Mouse (Mus musculus) T-helper 1 cell (primary cell): Measurements from ENCODE around the gene Abhd4.

Experiments
- in situ Hi-C: fragments of 300-600 bp; cut with MboI, MseI; formaldehyde crosslinking; loops from one replicate; pipeline ENCODE4 v1.15.1; 2025; ENCODE audit warnings: high pct_unique_total_duplicates

Abhd4 gene

DNA sequence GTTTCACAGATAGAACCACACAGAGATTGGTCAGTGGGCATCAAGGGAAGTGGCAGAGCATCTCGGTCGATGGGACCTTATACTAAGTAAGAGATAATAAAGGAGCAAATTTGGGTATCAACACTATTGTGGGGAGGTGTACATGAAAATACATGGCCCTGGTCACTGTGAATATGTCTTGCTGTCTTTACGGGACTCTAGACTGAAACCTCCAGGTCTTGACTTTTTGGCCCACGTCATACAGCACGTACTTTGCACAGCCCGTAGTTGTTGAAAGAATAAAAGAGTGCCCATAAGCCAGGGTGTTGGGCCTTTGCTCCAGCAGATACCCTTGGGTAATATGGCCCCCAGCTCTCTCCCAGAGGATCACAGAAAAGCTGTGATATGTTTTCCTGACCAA, 32.3 kb upstream of the Abhd4 start:
- in situ Hi-C loops, result loop anchor here (25.0 kb wide), 1 partner anchor 1234 kb away; no protein-coding TSS in a partner anchor

DNA sequence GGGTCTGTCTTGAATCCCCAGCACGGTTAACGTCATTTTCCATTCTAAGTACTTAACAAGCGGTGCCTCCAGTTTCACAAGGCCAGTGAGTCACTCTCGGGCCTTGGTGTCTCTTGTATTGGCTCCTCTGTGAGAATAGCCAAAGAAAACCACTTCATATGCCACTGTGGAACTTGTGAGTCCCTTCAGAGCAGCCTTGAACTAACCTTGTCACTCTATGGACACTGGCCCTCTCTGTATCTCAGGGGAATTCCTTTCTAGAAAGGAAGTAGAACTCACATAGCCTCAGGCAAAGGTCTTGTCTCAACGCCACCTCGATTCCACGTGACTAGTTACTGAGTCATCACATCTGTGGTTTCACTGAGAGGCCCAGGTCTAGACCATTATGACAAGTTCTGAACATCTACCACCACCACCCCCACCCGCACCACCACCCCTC, 31.7 kb upstream of the Abhd4 start:
- in situ Hi-C loops, result loop anchor here (25.0 kb wide), 1 partner anchor 1235 kb away; no protein-coding TSS in a partner anchor

DNA sequence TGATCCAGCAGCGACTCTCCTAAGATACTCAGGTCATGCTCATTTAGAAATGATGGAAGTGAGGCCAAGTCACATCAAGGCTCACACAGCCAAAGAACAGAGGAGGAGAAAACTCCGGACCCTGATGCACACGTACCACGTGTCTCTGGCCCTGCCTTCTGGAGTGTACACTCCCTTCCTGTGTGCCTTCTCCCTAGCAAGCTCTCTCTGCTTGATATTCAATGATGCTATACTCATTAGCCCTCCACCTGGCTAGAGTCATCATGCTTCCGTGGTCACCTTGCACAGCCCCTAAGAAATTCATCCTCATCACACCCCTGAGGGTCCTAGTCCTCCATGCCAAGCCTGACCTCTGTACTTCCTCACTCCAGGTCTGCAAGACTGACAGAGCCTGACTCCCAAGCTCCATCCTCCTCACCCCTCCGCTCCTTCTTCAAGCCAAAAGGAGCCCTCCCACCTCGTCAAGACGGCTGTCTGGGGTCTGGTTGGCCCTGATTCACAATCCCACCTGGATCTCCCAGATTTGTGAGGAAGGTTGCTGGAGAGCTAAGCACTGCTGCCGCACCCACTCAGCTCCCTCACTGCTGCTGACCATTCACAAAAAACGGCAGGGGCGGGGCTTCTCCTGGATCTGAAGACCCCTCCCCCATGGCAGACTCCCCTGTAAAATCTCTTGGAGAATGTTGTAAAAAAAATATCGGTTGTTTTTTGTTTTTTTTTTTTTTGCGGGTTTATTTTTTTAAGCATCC, 30.5 kb upstream of the Abhd4 start:
- in situ Hi-C loops, result loop anchor here (25.0 kb wide), 1 partner anchor 1236 kb away; no protein-coding TSS in a partner anchor

DNA sequence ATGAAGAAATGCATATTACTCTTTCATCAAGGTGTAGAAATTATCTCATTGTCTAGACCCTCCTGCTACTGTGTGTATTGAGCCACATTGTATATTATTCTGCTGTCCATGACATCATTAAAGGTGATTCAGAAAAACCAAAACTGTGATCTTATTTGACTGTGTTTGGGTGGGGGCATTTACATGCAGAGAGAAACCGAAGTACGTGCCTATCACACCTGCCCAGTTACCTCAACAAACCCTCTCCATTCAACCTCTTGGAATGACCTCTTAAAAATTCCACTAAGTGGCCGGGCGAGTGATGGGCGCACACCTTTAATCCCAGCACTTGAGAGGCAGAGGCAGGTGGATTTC, 29.9 kb upstream of the Abhd4 start:
- in situ Hi-C loops, result loop anchor here (25.0 kb wide), 1 partner anchor 1237 kb away; no protein-coding TSS in a partner anchor

DNA sequence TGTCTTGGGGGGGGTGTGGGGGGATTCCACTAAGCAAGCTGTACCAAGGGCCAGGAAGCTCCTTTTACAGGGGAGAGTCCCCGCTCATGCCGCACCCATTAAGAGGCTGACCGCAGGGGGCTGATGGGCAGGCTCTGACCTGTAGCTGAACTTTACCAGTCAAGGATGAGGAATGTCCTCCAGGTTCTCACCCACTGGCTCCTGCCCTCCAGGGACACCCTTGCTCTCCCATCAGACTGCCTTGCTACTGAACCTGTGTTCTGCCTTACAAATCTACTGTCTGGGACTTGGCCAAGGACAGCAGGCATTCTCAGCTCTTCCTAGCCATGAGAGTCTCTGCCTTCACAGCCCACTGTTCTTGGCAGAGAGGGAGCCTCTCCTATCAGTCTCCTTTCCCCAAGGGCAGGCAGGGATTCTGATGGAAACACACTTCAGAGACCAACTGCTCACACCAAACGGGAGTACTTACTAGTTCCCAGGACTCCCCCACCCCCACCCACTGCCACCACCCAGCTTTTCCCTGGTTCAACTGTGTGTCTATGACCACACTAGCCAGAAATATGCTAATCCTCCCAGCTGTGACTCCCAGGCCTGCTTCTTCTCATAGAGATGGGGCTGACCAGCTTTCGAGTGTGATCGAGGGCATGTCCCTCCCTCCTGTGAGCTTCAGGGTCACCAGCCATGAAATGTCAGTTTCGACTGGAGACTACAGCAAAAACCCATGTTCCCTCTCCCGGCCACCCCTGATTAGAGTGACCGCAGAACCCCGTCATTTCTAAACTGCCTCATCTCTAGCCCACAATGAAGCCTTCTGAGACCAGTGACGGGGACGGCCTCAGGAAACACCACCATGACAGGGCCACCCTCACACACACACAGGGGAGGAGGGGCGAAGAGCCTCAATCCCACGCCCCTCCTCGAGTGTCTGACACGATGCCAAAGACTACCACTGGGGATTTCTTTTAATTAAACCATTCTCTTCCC, 29.2 kb upstream of the Abhd4 start:
- in situ Hi-C loops, result loop anchor here (25.0 kb wide), 2 partner anchors 238 to 1237 kb away; partner anchors contain the start of gene Lrp10

DNA sequence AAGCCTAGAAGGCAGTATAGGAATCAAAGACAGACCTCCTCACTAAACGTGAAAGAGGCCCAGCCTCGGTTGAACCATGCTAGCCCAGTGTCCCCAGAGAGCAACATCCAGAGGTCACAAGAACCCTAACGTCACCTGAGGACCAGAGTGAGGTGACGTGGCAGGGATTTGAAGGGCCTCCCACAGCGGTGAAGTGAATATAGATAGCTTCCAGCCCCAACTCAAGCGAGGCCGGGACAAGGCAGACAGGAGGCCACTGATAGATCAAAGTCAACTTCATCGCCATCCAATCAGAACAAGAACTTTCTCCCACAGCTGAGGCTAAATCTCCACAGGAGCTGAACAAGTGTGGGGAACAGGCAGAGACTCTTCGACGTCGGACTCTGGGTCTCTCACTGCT, 28.3 kb upstream of the Abhd4 start:
- in situ Hi-C loops, result loop anchor here (25.0 kb wide), 1 partner anchor 237 kb away; the partner anchor contains the start of gene Lrp10

DNA sequence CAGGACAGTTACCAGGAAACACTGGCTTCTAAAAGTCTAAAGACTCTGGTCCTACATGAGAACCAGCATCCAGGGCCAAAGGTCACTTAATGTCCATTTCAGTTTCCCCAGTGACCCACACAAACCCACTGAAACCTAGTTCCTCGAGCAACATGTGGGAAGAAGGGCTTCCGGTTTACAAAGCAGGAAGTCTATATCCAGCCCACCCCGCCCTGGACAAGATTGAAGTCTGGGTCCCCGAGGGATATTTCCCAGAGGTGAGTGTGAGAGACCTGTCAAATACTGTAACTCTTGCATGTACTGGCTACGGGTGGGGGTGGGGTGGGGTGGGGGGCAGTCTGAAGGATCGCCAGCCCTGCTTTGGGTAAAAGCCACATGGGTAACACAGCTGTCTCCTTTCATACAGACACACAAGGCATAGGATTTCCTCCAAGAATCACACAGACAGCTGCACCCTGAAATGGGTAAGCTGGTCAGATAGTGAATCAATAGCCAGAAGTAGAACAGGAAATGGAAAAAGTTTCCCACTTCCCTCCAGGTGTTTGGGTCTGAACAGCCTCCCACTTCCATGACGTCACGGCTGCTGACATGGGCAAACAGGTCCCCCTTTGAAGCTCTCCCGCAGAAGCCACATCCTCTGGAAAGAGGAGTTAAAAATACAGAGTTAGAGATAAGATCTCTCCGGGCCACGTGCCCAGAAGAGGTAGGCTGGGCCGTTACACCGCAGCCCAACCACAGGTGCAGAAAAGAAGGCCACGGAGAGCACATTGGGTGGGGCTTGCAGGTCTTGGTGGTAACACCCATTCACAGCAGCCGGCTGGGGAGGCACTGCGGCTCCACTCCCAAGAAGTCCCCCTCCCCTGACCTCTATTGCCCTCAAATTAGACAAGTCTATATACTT, 26.8 kb upstream of the Abhd4 start:
- in situ Hi-C loops, result loop anchor here (25.0 kb wide), 1 partner anchor 235 kb away; the partner anchor contains the start of gene Lrp10

DNA sequence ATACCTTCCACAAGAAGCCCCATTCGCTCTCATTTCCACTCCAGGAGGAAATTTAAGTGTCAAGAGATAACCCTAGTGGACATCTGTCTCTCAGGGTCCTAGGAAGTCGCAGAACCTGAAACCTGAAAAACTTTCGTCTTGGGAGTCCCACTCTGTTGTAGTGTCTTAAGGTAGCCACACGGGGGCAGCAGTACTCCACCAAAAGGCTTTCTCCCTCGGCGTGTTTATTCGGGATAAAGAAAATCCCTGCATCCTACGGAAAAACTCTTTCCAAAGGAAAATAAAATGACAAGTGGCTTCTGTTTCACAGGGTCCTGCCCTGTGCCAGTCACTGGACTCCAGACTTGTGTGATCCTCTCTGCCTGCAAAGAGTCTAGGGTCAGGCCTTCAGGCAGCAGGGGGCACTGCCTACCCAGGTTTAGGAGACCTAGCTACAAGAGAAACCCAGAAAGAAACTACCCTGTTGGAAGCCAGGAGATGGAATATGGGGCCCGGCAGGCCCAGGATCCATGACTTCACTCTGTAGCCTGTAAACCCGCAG, 26.0 kb upstream of the Abhd4 start:
- in situ Hi-C loops, result loop anchor here (25.0 kb wide), 1 partner anchor 234 kb away; the partner anchor contains the start of gene Lrp10

DNA sequence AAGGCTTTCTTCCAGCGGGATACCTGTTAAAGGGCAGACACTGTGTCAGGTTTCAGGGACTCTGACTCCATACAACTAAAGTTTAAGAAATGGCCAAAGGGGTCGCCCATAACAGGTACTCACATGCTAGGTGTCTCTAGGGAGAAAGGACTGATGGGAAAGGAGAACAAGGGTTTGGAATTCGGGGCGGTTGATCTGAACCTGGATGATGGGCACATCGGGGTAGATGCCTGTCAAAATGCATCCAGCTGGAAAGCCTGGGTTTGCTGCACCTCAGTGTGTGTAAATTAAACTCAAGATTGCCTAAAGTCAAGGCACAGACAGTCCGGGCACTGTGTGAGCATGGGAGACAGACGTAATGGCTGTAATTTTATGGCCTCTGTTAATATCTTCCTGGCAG, 25.5 kb upstream of the Abhd4 start:
- in situ Hi-C loops, result loop anchor here (25.0 kb wide), 1 partner anchor 234 kb away; the partner anchor contains the start of gene Lrp10

DNA sequence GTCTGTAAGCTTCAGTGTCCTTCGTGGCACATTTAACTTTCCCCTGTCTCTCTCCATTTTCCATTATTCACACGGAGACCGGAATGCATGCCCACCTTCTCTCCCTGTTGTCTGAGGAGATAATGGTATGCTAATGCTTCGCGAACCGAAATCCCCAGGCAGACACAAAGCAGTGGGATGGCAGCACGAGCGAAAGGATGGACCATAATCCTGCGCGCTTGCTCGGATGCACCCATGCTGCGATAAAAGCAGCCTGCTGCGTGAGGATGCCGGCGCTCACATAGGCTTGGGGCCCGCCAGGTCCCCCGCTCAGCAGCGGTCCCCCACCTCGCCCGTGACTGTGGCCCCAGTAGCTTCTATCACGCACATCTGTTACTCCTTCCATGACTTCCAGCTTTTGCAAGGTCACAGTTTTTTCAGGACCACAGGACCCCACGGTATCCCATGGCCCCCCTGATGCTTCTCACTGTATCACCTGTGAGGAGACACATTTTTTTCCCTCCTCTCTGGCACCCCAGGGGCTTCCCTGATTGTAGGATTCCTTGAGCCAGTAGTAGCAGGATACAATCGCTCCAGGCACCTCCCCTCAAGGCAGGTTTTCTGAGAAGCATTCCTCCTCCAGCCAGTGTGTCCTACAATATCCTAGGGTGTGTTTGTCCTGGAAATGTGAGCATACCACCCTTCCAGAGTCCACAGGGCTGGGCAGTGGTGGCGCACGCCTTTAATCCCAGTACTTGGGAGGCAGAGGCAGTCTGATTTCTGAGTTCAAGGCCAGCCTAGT, 24.9 kb upstream of the Abhd4 start:
- in situ Hi-C loops, result loop anchor here (25.0 kb wide), 1 partner anchor 233 kb away; the partner anchor contains the start of gene Lrp10

DNA sequence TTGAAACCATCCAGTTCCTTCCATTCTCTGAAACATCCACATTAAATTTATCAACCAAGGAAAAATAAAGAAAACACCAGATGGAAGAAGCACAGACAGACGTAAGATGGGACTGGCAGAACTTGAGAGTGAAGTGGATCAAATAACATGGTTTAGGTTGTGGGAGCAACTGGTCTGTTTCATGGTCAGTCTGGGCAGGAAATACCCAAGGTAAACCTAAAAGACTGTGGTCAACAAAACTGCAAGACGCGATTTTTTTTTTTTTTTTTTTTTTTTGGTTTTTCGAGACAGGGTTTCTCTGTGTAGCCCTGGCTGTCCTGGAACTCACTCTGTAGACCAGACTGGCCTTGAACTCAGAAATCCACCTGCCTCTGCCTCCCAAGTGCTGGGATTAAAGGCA, 24.1 kb upstream of the Abhd4 start:
- in situ Hi-C loops, result loop anchor here (25.0 kb wide), 1 partner anchor 232 kb away; the partner anchor contains the start of gene Lrp10

DNA sequence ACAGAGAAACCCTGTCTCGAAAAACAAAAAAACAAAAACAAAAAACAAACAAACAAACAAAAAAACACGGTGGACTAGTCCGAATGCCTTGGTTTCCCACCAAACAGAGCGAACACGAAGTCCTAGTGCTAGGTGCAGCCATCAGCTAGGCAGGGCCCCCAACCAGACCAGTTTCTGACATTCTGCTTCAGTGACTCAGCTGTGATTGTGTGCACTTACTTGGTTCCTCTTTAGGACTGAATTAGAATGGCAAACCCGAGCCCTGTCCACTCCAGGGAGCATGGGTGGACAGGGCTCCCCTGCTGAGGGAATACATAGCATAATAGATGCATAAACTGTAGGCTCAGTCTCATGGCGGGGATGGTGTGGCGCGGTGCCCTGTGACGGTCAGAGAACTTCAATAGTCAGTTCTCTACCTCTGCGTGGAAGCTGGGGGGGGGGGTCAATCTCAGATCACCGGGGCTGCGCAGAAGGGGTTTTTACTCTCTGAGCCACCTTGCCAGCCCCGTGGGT, 23.3 kb upstream of the Abhd4 start:
- in situ Hi-C loops, result loop anchor here (25.0 kb wide), 1 partner anchor 232 kb away; the partner anchor contains the start of gene Lrp10

DNA sequence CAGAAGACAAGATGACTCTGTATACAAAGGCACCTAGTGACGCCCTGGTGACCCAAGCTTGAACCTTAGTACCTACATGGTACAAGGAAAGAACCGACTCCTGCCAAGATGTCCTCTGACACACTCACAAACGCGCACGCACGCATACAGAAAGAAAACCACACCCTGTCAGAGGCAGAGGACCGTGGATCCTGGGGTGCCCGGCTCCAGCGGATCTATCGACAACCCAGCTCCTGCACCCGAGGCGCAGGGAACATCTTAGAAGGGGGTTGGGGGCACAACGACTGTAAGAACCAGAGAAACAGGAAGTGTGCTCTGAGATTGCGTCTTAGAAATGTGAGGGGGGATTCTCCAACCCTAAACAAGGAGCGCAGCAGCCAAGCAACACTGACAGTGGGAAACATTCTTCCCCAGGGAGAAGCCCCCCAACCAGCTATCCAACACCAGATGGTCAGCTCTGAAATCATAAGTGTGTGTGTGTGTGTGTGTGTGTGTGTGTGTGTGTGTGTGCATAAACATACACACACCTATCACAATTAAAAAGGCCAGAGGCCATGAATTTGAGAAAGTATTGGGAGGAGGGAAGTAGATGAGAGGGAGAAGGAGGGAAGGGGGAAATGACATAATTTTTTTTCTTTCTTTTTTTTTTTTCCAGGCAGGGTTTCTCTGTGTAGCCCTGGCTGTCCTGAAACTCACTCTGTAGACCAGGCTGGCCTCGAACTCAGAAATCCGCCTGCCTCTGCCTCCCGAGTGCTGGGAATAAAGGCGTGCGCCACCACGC, 22.6 kb upstream of the Abhd4 start:
- in situ Hi-C loops, result loop anchor here (25.0 kb wide), 1 partner anchor 231 kb away; the partner anchor contains the start of gene Lrp10

DNA sequence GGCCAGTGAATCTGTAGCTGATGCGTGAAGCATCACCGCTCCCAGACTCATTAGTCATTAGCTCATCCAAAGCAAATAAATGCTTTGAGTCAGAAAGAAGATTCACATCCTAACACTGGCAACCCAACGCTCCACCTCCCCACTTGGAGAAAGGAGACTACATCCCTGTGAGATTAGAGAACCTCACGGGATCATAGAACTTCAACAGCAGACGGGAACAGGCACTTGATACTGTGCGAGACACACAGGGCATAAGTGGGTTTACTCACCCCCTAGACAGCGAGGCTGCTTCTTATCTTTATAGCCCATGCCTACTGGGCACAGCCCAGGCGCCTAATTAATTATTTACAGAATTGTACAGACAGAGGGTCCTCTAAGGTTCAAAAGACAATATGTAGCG, 21.8 kb upstream of the Abhd4 start:
- in situ Hi-C loops, result loop anchor here (25.0 kb wide), 1 partner anchor 230 kb away; the partner anchor contains the start of gene Lrp10

DNA sequence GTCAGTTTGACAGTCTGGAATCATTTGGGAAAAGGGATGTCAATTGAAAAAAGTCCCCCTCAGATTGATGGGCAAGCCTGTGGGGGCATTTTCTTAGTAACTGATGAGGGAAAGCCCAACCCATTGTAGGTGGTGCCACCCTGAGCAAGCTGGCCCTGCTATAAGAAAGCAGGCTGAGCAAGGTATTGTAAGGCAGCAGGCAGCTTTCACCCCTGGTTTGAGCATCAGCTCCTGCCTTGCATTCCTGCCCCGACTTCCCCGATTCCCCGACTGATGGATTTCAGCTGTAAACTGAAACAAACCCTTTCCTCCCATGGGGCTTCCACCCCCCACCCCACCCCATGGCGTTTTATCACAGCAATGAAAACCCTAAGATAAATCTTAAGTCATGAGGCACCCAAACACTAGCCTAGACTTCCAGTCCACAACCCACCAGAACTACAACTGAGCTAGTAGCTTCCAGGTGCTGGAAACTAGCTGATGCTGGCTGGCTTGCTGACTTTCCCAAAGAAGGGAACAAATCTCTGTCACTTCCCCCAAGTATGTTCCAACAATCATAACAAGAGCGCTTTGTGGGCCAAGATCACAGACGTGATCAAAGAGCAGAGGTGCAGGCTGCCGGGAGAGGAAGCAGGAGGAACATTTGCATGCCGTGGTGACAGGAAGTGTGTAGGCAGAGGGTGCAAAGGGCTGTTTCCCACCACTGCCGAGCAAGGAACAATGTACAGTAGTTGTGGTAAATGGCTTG, 21.0 kb upstream of the Abhd4 start:
- in situ Hi-C loops, result loop anchor here (25.0 kb wide), 1 partner anchor 229 kb away; the partner anchor contains the start of gene Lrp10

DNA sequence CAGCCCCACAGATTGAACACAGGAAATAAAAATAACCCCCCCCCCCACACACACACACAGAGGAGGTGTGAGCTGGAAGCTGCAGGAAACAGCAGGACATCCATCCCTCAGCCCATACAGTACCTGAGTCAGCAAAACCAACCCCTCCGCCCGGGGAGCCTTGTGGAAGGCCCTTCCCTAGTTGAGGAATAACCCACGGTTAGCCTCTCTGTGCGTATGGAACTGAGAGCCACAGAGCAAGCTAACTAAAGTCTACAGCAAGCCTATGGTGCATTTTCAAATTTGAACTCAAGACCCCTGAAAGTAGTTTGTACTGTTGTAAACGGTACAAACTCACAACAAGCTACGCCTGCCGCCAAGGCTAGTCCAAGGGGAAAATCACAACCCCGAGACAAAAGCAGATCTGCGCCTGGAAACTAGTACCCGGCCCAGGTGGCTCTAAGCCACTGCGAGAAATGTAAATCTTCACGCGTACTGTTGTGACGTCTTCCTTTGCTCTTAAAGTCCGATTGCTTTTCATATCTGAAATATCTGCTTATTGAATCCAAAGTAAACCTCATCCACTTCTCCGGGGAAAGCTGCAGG, 20.3 kb upstream of the Abhd4 start:
- in situ Hi-C loops, result loop anchor here (25.0 kb wide), 1 partner anchor 229 kb away; the partner anchor contains the start of gene Lrp10
